Mouse (Mus musculus): ENCODE results near the gene Lce1c.
"Not testable (repeated sequence)": the region's sequence is repeated elsewhere in the genome, so short reads cannot be mapped to it uniquely, and the experiment has no call there.

Lce1c gene

GRCm38 (mm10) chr3:92678947-92679346 is at the start of gene Lce1c:
Lce1c (plus strand) TSS chr3:92679247.
- DNase-seq (ENCODE audit: low spot score), result no peak

- DNase-seq (ENCODE audit: low spot score), result no peak
Observed at GRCm38 (mm10) chr3:92637745-92638652, 41.0 kb upstream of the Lce1c start.

GRCm38 (mm10) chr3:92638653-92638991 is 40.4 kb upstream of the Lce1c start:
- DNase-seq (ENCODE audit: low spot score), result no peak

GRCm38 (mm10) chr3:92639854-92640253 is 39.2 kb upstream of the Lce1c start:
- no peak for DNase-seq (ENCODE audit: low spot score)

GRCm38 (mm10) chr3:92648207-92648606 is 30.8 kb upstream of the Lce1c start, which contains the start of gene Lce1a1:
Lce1a1 (minus strand) TSS chr3:92648307.
- DNase-seq (ENCODE audit: low spot score), result no peak

GRCm38 (mm10) chr3:92656826-92657225 is 22.2 kb upstream of the Lce1c start, which contains the start of gene Lce1b:
Lce1b (minus strand) TSS chr3:92656926.
- no peak for DNase-seq (ENCODE audit: low spot score)

GRCm38 (mm10) chr3:92670215-92670614 is 8.8 kb upstream of the Lce1c start, which contains the start of gene Lce1a2:
Lce1a2 (minus strand) TSS chr3:92670315.
- no peak for DNase-seq (ENCODE audit: low spot score)

- no peak for DNase-seq (ENCODE audit: low spot score)
Observed at GRCm38 (mm10) chr3:92687110-92687509, 8.1 kb downstream of the Lce1c start, which contains the start of gene Lce1d. Lce1d (minus strand) TSS chr3:92687210.

- not testable (repeated sequence) for DNase-seq (ENCODE audit: low spot score)
Observed at GRCm38 (mm10) chr3:92689154-92689553, 10.1 kb downstream of the Lce1c start.

GRCm38 (mm10) chr3:92691688-92692087 is 12.6 kb downstream of the Lce1c start:
- no peak for DNase-seq (ENCODE audit: low spot score)

- no peak for DNase-seq (ENCODE audit: low spot score)
Observed at GRCm38 (mm10) chr3:92694613-92695012, 15.6 kb downstream of the Lce1c start.

GRCm38 (mm10) chr3:92708974-92709373 is 29.9 kb downstream of the Lce1c start, which contains the start of gene Lce1e:
Lce1e (minus strand) TSS chr3:92709074.
- no peak for DNase-seq (ENCODE audit: low spot score)

- no peak for DNase-seq (ENCODE audit: low spot score)
Observed at GRCm38 (mm10) chr3:92715122-92715521, 36.1 kb downstream of the Lce1c start.

GRCm38 (mm10) chr3:92720250-92720649 is 41.2 kb downstream of the Lce1c start, which contains the start of gene Lce1f:
Lce1f (minus strand) TSS chr3:92720350.
- DNase-seq (ENCODE audit: low spot score), result no peak

GRCm38 (mm10) chr3:92722631-92723030 is 43.6 kb downstream of the Lce1c start:
- no peak for DNase-seq (ENCODE audit: low spot score)
